Mouse (Mus musculus) MEL (cell line): ENCODE results near the gene Phf12.

Experiments used
- E2F4 ChIP-seq: IDR thresholded peaks from 2 replicates; pipeline ENCODE4 v1.6.1; 2011; ENCODE audit warnings: low read depth, low read length, improper control_type of control experiment, borderline replicate concordance
- MAX ChIP-seq: IDR thresholded peaks from 2 replicates; pipeline ENCODE4 v1.6.1; 2011; ENCODE audit warnings: low read length, improper control_type of control experiment
- MAZ ChIP-seq: IDR thresholded peaks from 2 replicates; pipeline ENCODE4 v1.6.1; 2012; ENCODE audit warnings: low read depth, mild to moderate bottlenecking, inconsistent platforms, low read length, improper control_type of control experiment
- MXI1 ChIP-seq: IDR thresholded peaks from 2 replicates; pipeline ENCODE4 v1.6.1; 2011; ENCODE audit warnings: mild to moderate bottlenecking, low read depth, low read length, improper control_type of control experiment
- MYB ChIP-seq: IDR thresholded peaks from 2 replicates; pipeline ENCODE4 v1.6.1; 2011; ENCODE audit warnings: mild to moderate bottlenecking, low read depth, low read length, improper control_type of control experiment
- MYC ChIP-seq: IDR thresholded peaks from 2 replicates; pipeline ENCODE4 v1.6.1; 2011; ENCODE audit warnings: low read depth, mild to moderate bottlenecking, low read length, improper control_type of control experiment, moderate library complexity
- NRF1 ChIP-seq: IDR thresholded peaks from 2 replicates; pipeline ENCODE4 v1.6.1; 2014; ENCODE audit warnings: low read depth, mild to moderate bottlenecking, inconsistent platforms, low read length, improper control_type of control experiment, moderate library complexity; ENCODE audit not compliant: poor library complexity, insufficient read depth, severe bottlenecking
- POLR2A ChIP-seq, 2 experiments: IDR thresholded peaks; 2 replicates each; pipeline ENCODE4 v1.6.1; 2011 to 2012; ENCODE audit warnings: low read length in 2 of 2, mild to moderate bottlenecking in 2 of 2, control low read depth in 1 of 2, improper control_type of control experiment in 1 of 2, low read depth in 1 of 2, moderate library complexity in 1 of 2; ENCODE audit not compliant: control insufficient read depth in 1 of 2, insufficient read depth in 1 of 2, poor library complexity in 1 of 2
- SIN3A ChIP-seq: IDR thresholded peaks from 2 replicates; pipeline ENCODE4 v1.6.1; 2012; ENCODE audit warnings: low read length, improper control_type of control experiment, inconsistent platforms
- ZMIZ1 ChIP-seq: IDR thresholded peaks from 2 replicates; pipeline ENCODE4 v1.6.1; 2012; ENCODE audit warnings: low read depth, mild to moderate bottlenecking, inconsistent platforms, low read length, improper control_type of control experiment, moderate library complexity

DNA sequence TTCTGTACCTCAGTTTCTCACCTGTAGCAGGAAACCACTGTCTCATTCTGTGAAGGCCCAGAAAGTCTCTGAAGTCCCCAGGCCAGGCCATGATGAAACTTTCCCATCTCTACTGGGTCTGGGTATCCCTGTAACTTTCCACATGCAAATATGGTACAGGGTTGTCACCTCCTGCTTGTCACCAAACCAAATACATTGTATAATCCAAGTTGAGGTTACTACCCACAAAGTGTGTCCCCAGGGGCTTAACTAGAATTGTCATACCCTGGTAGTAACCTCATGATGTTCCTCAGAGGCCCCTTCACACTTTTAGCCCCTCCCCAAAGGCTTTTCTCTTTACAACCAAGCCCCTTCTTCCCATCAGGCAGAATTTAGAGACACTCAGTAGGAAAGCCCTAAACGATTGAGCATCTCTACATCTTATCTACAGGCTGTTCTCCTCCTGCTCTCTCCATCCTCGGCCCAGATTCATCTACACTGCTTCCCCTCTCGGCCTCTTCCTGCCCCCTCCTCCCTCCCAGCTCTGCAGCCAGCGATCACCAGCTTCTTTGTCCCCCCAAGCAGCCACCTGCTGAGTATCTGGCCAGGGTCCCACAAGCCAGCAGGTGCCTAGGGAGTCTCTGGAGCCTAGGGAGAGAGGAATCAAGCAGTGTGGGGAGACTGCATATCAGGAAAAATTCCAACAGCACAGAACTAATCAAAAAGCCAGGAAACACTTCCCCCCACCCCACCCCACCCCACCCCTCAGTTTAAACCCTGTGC lies 44.7 kb upstream of the Phf12 start:
- no peak for TF ChIP-seq MYB
- TF ChIP-seq MXI1 = no peak
- TF ChIP-seq ZMIZ1 = no peak
- TF ChIP-seq E2F4 = no peak
- TF ChIP-seq MYC = no peak
- no peak for TF ChIP-seq MAX
- no peak for TF ChIP-seq SIN3A
- TF ChIP-seq POLR2A (IDR thresholded peaks at IDR 0.05; ENCODE audit: control insufficient read depth in 1 of 2, insufficient read depth in 1 of 2, low read depth in 1 of 2, low read length in 2 of 2, poor library complexity in 1 of 2) = no peak
- TF ChIP-seq NRF1 = no peak
- no peak for TF ChIP-seq MAZ
